Mouse (Mus musculus) brain, embryonic 18.5 days (tissue): ENCODE measurements at regions not wholly inside any gene's neighbourhood (a gene's known extent, or its start where the extent isn't known, plus 50 kb on each side); places are given as distances from the start of the nearest gene placed in this dataset.

Source experiments
- DNase-seq: peaks from one replicate; pipeline ENCODE4 v3.0.0-alpha.2; 2012; ENCODE audit warnings: low read depth, low spot score

DNA sequence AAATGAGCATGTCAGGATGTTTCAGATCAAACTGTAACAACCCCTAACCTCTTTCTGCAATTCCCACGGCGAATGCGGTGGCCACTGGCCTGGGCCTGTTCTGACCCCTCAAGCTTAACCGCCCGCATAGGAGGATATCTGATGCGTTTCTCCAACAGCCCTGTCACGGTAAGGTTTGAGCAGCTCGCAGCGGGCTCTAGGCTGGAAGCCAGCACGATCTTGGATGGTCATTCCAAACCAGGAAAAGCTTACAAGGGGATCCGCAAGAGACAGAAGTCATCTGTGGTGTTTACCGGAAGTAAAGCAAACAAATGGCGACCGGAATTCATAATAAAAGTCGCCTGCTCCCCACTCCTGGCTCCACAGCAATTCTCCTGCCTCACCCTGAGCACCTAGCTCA lies 281.7 kb downstream of the Pdcd6ip start:
- no peak for DNase-seq

- no peak for DNase-seq
Observed at GRCm38 (mm10) chr9:113421645-113422044, 286.4 kb downstream of the Pdcd6ip start.

DNA sequence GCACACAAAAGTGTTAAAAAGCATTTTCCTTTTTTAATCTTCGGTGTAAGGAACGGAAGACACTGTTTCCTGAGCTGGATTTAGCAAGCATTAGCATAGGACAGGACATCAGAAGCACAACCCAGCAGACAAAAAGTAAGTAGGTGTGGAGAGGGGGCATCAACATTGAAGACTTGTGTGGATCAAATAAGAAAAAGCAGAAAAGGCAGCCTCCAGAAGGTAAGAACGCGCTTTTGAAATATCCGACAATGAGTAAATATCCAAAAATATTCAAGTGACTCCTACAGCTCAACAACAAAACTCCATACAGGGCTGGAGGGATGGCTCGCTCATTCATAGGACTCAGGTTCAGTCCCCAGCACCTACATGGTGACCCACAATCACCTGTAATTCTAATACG lies 286.9 kb downstream of the Pdcd6ip start:
- DNase-seq = no peak

GRCm38 (mm10) chr9:113419801-113420200 lies 288.3 kb downstream of the Pdcd6ip start:
- DNase-seq = no peak

DNA sequence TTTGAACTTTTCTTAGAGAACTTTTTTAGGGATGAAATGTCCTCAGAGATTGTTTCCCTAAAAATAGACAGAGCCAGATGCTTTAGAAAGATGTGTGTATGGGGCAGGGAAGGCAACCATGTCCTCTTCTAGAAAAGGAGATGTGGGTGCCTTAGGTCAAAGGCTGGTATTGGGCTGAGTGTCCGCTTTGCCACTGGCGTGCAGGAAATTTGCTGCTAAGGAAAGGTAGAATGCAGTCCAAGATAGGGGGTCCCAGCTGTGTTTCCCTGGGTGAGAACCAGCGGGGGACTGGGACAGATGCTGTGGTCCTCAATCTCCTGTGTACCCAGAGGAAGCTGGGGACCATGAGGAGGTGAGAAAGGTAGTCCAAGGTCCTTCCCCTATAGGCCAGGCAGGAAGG lies 291.0 kb downstream of the Pdcd6ip start:
- no peak for DNase-seq

DNA sequence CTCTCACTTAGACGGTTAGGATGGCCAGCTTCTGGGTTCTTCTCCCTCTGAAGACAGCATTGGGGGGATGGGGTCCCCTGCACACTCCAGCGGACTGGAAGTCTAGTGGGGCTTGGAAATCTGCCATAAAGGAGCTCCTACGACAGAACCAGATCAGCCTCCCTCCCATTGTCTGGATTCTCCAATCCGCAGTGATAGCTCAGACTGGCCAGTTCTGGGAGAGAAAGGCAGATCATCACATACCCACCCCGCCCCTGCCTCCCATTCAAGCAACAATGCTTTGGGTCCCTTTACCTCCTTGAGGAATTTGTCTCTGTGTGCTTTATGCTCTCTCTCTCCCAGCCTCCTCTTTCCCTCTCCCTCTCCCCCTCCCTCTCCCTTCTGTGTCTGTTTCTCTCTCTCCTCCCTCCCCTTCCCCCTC lies 292.5 kb downstream of the Pdcd6ip start:
- DNase-seq = no peak

DNA sequence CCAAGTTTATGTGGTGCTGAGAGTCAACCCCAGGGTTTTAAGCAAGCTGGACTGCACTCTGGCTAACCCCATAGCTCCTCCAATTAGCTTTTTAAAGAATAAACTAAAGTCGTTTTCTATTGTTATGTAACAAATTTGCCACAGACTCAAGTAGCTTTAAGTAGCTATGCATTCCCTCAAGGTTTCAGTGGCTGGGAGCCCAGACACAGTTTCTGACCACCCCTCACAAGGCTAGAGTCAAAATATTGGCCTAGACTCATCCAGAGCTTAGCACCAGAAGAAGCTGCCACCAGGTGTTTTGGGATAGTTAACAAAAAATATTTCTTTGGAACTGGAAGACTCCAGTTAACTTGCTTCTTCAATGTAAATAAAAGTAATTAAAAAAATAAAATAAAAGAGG lies 293.4 kb downstream of the Pdcd6ip start:
- no peak for DNase-seq

DNA sequence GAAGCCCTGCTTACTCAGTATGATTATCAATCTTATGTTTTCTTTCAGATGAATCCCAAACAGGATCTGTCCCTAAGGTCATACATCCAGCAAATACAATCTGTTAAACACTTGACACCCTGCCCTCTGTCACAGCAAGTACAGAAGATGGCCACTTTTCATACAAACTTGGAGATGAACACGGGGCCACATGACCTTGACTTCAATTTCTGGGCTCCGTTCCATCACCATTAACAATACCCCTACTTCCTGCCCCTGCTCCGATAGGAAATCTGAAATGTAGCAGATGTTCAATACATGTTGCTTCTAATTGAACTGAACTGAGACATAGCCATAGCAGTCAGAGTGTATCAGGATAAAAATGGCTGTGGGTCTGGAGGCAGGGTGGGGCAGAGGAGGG lies 294.2 kb downstream of the Pdcd6ip start:
- no peak for DNase-seq

GRCm38 (mm10) chr9:113411638-113412037 lies 296.4 kb downstream of the Pdcd6ip start:
- no peak for DNase-seq

- no peak for DNase-seq
Observed at GRCm38 (mm10) chr9:113408521-113408920, 299.5 kb downstream of the Pdcd6ip start.

GRCm38 (mm10) chr9:113394320-113394719 lies 313.7 kb downstream of the Pdcd6ip start:
- no peak for DNase-seq

- peak; percentile 36 for DNase-seq
Observed at GRCm38 (mm10) chr9:113387356-113387755, 320.7 kb downstream of the Pdcd6ip start.

DNA sequence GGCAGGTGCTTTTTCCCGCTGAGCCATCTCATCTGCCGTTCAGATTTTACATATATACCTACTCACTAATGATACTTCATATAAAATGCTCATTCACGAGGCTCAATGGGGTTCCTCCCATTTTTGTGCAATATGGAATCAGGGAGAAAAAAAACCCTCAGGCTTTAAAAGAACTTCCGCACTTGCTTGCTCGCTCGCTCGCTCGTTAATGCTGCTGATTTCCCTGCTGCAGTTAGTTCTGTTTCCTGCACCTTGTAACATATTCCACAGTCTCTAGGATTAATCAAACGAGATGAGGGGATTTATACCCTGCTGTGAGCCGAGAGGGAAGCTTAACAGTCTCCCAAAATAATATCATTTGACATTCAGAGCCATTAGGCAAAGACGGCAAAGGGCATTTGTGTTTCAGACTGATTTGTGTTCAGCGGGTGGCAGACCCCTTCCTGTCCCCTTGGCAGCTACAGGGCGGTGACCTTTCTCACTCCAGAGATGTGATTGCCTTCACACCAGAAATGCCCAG lies 326.4 kb downstream of the Pdcd6ip start:
- no peak for DNase-seq

- DNase-seq = no peak
Observed at GRCm38 (mm10) chr9:113380408-113381129, 327.5 kb downstream of the Pdcd6ip start.

- DNase-seq = no peak
Observed at GRCm38 (mm10) chr9:113378525-113378924, 329.5 kb downstream of the Pdcd6ip start.

- no peak for DNase-seq
Observed at GRCm38 (mm10) chr9:113371718-113372306, 336.2 kb downstream of the Pdcd6ip start.

- no peak for DNase-seq
Observed at GRCm38 (mm10) chr9:113347942-113348341, 360.1 kb downstream of the Pdcd6ip start.

GRCm38 (mm10) chr9:113346531-113346930 lies 361.5 kb downstream of the Pdcd6ip start:
- DNase-seq = no peak

GRCm38 (mm10) chr9:113342131-113342530 lies 365.9 kb downstream of the Pdcd6ip start:
- peak; percentile 40 for DNase-seq

- no peak for DNase-seq
Observed at GRCm38 (mm10) chr9:113340838-113341237, 367.2 kb downstream of the Pdcd6ip start.

DNA sequence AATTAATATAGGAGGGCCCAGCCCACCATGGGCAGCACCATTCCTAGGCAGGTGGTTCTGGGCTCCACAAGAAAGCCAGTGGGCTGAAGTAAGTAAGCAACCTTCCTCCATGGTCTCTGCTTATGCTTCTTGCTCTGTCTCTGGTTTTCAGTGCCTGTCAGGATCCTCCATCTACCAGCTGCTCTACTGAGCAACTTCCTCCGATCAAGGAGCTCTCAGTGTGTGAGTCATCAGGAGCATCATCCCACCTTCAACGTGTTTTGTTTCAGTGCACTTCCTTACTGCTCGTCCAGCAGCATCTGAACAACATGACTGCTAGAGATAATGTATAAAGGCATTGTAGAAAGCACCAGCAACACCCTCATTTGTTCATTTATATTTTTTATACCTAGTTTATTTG lies 368.0 kb downstream of the Pdcd6ip start:
- DNase-seq = no peak

GRCm38 (mm10) chr9:113324489-113324888 lies 383.6 kb downstream of the Pdcd6ip start:
- DNase-seq = no peak
